Mouse (Mus musculus) ES-E14 (cell line): ENCODE results near the gene Epop.
A peak's percentile ranks its signal among the peaks of the same experiment; 100 is the strongest.

Experiments
- CHD2 ChIP-seq: IDR thresholded peaks from 2 replicates; pipeline ENCODE4 v1.6.1; 2014; ENCODE audit warnings: mild to moderate bottlenecking, low read depth, low read length, inconsistent platforms
- ZNF384 ChIP-seq: IDR thresholded peaks from 2 replicates; pipeline ENCODE4 v1.6.1; 2012; ENCODE audit warnings: low read depth, low read length, inconsistent platforms

DNA sequence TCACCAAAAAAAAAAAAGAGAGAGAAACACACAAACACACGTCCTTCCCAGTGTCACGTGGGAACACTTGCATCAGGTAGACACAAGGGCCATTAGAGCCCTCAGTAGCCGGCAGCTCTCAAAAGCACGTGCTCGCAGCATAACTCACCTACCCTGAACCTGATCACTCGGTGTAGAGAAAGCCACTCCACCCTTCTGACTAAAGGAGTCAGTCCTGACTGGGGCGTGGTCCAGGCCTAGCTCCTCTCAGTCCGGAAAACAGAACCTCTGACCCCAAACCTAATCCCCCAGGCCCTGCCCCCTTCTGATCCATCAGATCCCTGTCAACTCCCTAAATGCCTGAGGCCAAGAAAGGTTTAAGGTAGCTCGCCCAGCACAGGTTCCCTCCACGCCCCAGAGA, 2.7 kb downstream of the Epop start:
- TF ChIP-seq ZNF384 (peak; percentile 70), CHD2 (0 out of 2 replicates have a peak, but pooled peaks have one; percentile 26)
